Mouse (Mus musculus): Measurements from ENCODE around the gene Car2. TPM values are rescaled to one million over a fixed set of nuclear protein-coding genes. Genes with fewer than 3 reads are reported as not detected.

Gene Car2
- 145 and 287 TPM in 2 replicates for polyA plus RNA-seq (2015; fragmentation: Nextera tagmentation; extraction: Ambion mirVana)

DNA sequence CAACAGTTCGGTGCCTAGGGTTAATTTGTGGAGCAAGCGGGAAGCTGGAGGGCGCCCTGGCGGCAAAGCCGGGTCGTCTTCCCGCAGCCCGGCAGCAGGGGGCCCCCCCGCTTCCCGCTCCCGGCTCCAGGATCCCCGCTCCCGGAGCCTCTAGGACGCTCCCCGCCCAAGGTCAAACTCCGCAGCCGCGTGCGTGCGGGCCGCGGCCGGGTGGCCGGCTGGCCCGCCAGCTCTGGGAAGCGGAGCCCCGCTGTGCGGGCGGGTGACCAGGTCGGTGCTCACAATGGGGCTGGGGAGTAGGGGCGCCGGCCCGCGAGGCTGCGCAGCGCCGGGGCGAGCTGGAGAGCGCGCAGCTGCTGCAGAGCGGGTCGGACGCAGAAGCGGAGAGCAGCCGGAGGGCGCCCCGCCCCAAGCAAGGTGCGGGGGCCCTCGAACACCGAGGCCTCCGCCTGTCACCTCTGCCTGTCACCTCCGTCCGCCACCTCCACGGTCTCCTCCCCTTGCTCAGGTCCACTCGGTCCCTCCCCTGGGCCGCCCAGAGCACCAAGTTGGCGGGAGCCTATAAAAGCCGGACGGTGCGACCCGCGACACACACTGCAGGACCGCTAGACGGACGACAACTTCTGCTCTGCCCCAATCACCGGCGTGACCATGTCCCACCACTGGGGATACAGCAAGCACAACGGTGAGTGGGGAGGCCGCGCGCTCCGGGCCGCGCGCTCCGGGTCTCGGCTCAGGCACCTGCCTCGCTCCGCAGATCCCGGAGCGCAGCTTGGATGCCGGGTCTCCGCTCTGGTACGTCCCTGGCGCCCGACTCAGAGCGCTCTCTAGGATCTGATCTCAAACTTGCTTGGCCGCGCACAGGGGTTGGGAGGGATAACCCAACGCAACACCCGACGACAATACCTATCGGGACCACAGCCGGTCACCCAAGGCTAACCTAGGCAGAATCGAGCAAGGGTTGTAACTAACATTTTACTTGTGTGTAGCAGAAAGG lies at the start of gene Car2:
Gene Car2 (plus strand): TSS at position 172 of the 997 bp plus-strand sequence.
- peak within 1 kb of the TSS; percentile 68 for H3K27ac ChIP-seq
- H3K9ac ChIP-seq = peak within 1 kb of the TSS; percentile 71
- H3K4me1 ChIP-seq = no peaks in the 10 kb centered on the region
- no peaks in the 10 kb centered on the region for H3K9me3 ChIP-seq
- WGBS = under 1% methylated on average over 94 of the region's 95 CpGs
- H3K4me3 ChIP-seq (replicated peaks) = peak within 1 kb of the TSS; percentile 79
- H3K4me2 ChIP-seq = peak within 1 kb of the TSS; percentile 90
- ATAC-seq (ENCODE audit: insufficient read depth, low FRiP score, low read depth) = peak; percentile 94
- H3K27me3 ChIP-seq (replicated peaks) = no peaks in the 10 kb centered on the region
- H3K36me3 ChIP-seq = no peaks in the 10 kb centered on the region

DNA sequence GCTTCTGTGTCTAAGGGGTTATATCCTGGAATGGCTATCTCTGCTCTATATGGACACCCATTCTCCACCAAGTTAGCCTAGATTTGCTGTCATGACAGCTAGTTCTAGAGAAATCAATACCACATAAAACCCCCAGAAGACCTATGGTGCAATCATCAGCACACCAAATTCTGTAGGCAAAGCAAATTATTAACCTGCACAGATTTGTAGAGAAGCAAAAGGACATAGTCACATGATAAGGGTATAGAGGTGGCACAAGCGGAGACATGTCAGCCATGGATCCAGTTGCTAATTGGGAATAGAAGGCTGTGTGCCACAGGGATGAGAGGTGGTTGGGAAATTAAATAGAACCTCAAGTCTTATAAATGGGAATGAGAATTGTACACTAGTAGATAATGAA lies 47.1 kb upstream of the Car2 start:
- no peak for ATAC-seq (ENCODE audit: insufficient read depth, low FRiP score, low read depth)
- Histone ChIP-seq H3K27ac (no peak overlapping the region), H3K27me3 (replicated peaks) (no peaks in the 10 kb centered on the region), H3K36me3 (no peaks in the 10 kb centered on the region), H3K4me2 (no peak overlapping the region), H3K4me1 (no peaks in the 10 kb centered on the region), H3K9me3 (no peaks in the 10 kb centered on the region), H3K9ac (no peak overlapping the region), H3K4me3 (replicated peaks) (no peak overlapping the region)
- WGBS = 88% methylated on average over 1 of the region's 1 CpGs

DNA sequence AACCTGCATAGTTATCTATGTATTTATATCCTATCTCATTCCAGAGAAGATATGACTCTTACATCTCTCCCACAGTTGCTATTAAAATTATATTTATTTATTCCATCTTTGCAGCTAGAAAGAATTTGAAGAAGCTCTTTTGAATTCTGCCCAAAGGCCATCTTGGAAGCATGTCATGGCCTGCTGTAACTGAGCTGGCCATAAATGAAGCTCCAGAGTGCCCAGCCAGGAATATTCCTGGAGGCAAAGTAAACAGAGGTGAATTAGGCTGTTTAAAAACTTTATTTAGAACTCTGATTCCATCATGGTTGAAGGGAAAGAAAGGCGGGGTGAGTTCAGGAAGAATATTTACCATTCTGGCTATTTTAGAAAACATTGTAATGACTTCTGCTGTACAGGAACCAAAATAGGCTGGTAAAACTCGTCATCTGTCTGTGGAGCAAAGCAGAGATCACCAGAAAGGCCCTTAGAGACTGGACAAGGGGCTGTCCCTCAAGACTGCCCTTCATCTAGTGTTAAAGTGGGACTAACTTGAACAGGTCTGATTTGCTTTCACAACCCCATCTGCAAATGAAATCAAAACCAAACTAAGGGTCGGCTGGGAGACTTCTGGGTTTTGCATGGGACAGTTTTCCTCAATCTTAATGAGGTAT lies 46.5 kb upstream of the Car2 start:
- Histone ChIP-seq H3K9me3 (no peaks in the 10 kb centered on the region), H3K36me3 (no peaks in the 10 kb centered on the region), H3K9ac (no peak overlapping the region), H3K4me2 (no peak overlapping the region), H3K4me3 (replicated peaks) (no peak overlapping the region), H3K4me1 (no peaks in the 10 kb centered on the region), H3K27me3 (replicated peaks) (no peaks in the 10 kb centered on the region), H3K27ac (no peak overlapping the region)
- no peak for ATAC-seq (ENCODE audit: insufficient read depth, low FRiP score, low read depth)
- 66% methylated on average over 3 of the region's 3 CpGs for WGBS

DNA sequence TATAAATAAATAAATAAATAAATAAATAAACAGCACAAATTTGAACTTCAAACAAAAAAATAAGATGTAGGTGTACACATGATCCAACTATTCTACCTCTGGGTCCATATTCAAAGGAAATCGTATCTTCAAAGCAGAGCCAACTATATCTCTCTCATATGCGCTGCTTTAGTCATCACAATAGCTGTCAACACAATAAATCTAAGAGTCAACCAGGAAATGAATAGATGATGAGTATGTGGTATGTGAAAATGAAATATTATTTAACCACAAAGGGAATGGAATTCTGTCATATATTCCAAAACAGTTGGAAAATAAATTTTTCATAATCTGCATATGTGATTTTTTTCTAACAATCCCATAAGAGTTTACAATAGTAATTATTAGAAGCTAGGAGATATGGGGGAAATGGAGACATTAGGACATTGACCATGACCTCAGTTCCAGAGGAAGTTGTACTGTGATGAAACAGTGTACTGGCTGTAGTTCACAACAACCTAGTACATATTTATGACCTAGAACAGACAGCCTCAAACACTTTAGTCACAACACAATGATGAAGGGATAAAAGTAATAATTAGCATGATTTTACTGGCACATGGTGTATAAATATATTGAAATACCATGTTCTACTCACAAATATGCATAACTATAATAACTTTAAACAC lies 37.4 kb upstream of the Car2 start:
- H3K27ac ChIP-seq = no peak overlapping the region
- H3K36me3 ChIP-seq = no peaks in the 10 kb centered on the region
- H3K9ac ChIP-seq = no peak overlapping the region
- no peaks in the 10 kb centered on the region for H3K4me1 ChIP-seq
- H3K9me3 ChIP-seq = no peaks in the 10 kb centered on the region
- no peak for ATAC-seq (ENCODE audit: insufficient read depth, low FRiP score, low read depth)
- no peak overlapping the region for H3K4me3 ChIP-seq (replicated peaks)
- no peak overlapping the region for H3K4me2 ChIP-seq
- 75% methylated on average over 2 of the region's 2 CpGs for WGBS
- no peaks in the 10 kb centered on the region for H3K27me3 ChIP-seq (replicated peaks)

DNA sequence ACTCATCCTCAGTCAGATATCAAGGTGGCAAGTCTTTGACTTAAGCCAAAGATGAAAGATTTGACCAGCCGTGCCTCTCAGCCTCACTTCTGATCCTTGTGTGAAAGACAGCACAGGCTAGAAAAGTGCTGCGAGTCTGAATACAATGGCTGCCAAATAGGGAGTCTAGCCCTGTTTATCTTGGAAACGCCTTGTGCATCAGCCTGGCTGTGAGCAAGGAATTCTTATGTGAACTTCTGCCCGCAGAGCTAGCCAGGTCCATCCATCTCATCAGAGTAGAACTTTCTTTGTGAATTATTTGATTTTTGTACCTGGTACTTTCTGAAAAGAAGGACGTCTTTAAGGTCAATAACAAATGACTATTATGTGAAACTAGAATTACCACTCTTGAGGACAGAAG lies 32.1 kb upstream of the Car2 start:
- Histone ChIP-seq H3K9me3 (no peaks in the 10 kb centered on the region), H3K27ac (no peak overlapping the region), H3K36me3 (no peaks in the 10 kb centered on the region), H3K9ac (no peak overlapping the region), H3K4me1 (no peaks in the 10 kb centered on the region), H3K27me3 (replicated peaks) (no peaks in the 10 kb centered on the region), H3K4me3 (replicated peaks) (no peak overlapping the region), H3K4me2 (no peak overlapping the region)
- 38% methylated on average over 5 of the region's 5 CpGs for WGBS
- no peak for ATAC-seq (ENCODE audit: insufficient read depth, low FRiP score, low read depth)

DNA sequence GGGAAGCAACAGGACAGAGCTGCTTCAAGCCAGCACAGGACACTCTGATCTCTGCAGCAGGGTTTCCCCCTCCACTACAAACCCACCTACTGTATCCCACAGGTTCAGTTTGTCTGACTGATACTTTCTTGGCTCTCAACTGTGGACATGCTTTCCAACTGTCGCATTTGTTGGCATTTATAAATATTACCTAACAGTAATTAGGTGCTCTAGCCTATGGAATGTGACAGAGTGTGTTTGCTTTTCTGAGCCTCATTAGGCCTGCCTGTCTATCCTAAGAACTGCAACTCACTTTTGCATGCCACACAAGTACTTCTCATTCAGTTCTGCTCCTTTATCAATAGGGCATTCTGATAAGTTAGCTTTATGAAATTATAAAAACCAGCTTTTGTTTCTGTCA lies 31.6 kb upstream of the Car2 start:
- no peaks in the 10 kb centered on the region for H3K4me1 ChIP-seq
- no peaks in the 10 kb centered on the region for H3K9me3 ChIP-seq
- no peak overlapping the region for H3K9ac ChIP-seq
- no peak overlapping the region for H3K4me3 ChIP-seq (replicated peaks)
- H3K27me3 ChIP-seq (replicated peaks) = no peaks in the 10 kb centered on the region
- 24% methylated on average over 1 of the region's 1 CpGs for WGBS
- H3K27ac ChIP-seq = no peak overlapping the region
- H3K36me3 ChIP-seq = no peaks in the 10 kb centered on the region
- H3K4me2 ChIP-seq = no peak overlapping the region
- ATAC-seq (ENCODE audit: insufficient read depth, low FRiP score, low read depth) = no peak

DNA sequence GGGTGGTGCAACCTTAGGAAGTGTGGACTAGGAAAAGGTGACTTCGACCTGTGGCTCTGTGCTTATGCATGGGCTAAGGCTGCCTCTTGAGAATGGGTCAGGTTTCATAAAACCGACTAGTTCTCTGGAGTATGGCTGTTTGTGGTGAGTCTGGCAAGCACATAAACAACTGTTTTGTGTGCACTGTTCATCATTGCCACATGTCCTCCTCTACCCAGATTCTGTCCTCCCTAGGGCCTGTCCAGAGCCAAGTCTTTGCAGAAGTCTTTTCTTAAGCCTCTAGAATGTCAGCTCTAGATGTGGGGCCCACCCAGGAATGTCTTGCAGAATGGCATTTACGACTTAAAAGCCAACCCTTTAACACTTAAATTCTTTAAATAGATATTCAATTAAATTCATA lies 28.2 kb upstream of the Car2 start:
- Histone ChIP-seq H3K27me3 (replicated peaks) (no peaks in the 10 kb centered on the region), H3K4me1 (no peaks in the 10 kb centered on the region)
- WGBS = 88% methylated on average over 3 of the region's 3 CpGs

DNA sequence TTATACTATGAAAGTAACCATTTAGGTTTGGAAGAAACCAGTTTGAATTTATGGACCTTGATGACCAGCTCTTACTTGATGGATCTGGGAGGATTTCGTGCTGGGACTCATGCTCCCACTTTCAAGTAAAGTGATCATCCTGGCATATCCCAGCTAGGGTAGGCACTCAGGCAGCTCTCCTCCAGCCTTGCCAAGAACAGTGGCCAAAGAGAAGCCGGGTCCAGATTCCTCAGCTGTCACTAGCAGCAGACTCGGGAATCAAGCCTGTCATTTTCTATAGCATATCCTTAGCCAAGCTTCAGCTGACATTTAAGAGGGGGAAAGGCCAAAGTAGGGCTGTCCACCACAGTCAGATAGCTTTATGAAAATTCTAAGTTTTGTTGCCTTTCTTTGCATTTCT lies 25.8 kb upstream of the Car2 start:
- Histone ChIP-seq H3K27ac (no peak overlapping the region), H3K4me2 (no peak overlapping the region), H3K36me3 (no peaks in the 10 kb centered on the region), H3K4me1 (no peaks in the 10 kb centered on the region), H3K9me3 (no peaks in the 10 kb centered on the region), H3K4me3 (replicated peaks) (no peak overlapping the region), H3K9ac (no peak overlapping the region), H3K27me3 (replicated peaks) (no peaks in the 10 kb centered on the region)
- 68% methylated on average over 3 of the region's 3 CpGs for WGBS
- no peak for ATAC-seq (ENCODE audit: insufficient read depth, low FRiP score, low read depth)

More for the DNA sequence above, 28.2 kb upstream of the Car2 start:
- Histone ChIP-seq H3K36me3 (no peaks in the 10 kb centered on the region), H3K4me3 (replicated peaks) (no peak overlapping the region), H3K4me2 (no peak overlapping the region), H3K9me3 (no peaks in the 10 kb centered on the region), H3K9ac (no peak overlapping the region), H3K27ac (no peak overlapping the region)
- no peak for ATAC-seq (ENCODE audit: insufficient read depth, low FRiP score, low read depth)

DNA sequence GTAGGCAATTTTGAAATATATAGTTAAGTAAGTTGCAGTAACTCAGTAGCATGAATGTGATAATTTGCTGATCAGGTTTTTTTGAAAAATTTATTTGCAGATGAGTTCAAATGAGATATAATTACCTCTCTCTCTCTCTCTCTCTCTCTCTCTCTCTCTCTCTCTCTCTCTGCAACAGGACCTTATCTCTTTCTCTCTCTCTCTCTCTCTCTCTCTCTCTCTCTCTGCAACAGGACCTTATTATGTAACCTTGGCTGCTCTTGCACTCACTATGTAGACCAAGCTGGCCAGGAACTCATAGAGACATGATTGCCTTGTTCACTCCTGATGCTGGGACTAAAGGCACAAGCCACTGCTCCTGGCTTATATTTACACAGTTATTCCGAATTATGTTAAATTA lies 24.9 kb upstream of the Car2 start:
- Histone ChIP-seq H3K27me3 (replicated peaks) (no peaks in the 10 kb centered on the region), H3K9me3 (no peaks in the 10 kb centered on the region), H3K9ac (no peak overlapping the region), H3K4me1 (no peaks in the 10 kb centered on the region), H3K36me3 (no peaks in the 10 kb centered on the region), H3K4me3 (replicated peaks) (no peak overlapping the region), H3K4me2 (no peak overlapping the region), H3K27ac (no peak overlapping the region)
- no peak for ATAC-seq (ENCODE audit: insufficient read depth, low FRiP score, low read depth)
- WGBS = 75% methylated on average over 1 of the region's 1 CpGs

DNA sequence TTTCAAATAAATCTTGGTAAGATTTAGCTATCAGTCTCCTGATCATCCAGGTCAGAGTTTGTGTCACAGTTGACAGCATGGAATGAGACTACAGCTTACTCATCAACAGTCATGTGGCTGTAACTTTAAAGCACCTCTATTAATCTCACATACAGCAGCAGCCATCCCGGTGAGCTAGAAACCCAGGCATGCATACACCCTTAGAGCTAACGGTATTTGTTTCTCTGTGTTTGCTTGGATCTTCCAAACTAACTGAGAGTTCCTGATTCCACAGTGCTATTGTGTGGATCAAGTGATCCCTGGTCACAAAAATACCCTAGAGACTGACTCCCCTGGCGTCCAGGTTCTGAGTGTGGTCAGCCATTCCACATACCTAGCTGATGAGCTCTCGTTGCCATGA lies 24.3 kb upstream of the Car2 start:
- no peaks in the 10 kb centered on the region for H3K27me3 ChIP-seq (replicated peaks)
- no peak overlapping the region for H3K9ac ChIP-seq
- no peak overlapping the region for H3K4me3 ChIP-seq (replicated peaks)
- ATAC-seq (ENCODE audit: insufficient read depth, low FRiP score, low read depth) = no peak
- H3K36me3 ChIP-seq = no peaks in the 10 kb centered on the region
- no peaks in the 10 kb centered on the region for H3K4me1 ChIP-seq
- WGBS = 31% methylated on average over 4 of the region's 4 CpGs
- no peaks in the 10 kb centered on the region for H3K9me3 ChIP-seq
- H3K4me2 ChIP-seq = no peak overlapping the region
- no peak overlapping the region for H3K27ac ChIP-seq

DNA sequence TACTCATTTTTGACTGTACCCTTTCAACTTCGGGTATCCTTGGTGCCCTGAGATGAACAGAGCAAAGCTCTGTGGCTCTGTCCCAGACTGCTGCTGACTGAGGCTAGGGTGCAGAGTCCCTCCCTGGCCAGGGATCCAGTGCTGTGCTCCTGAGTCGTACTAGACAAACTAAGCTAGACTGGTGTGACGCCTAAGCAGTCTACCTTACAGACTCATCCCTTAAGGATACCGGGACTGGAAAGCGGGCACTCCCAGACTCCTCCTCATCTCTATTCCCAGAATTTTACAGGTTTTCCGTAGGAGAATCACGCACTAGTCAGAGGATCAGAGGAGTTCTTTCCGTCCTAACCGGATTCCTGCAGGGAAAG lies 23.4 kb upstream of the Car2 start:
- no peaks in the 10 kb centered on the region for H3K36me3 ChIP-seq
- ATAC-seq (ENCODE audit: insufficient read depth, low FRiP score, low read depth) = peak; percentile 31; the same call in 1 of the 2 replicates
- no peak overlapping the region for H3K27ac ChIP-seq
- no peaks in the 10 kb centered on the region for H3K4me1 ChIP-seq
- H3K27me3 ChIP-seq (replicated peaks) = no peaks in the 10 kb centered on the region
- no peaks in the 10 kb centered on the region for H3K9me3 ChIP-seq
- H3K9ac ChIP-seq = no peak overlapping the region
- 0% methylated on average over 9 of the region's 9 CpGs for whole genome bisulfite sequencing
- H3K4me2 ChIP-seq = peak overlapping the region; percentile 61
- peak overlapping the region; percentile 36 for H3K4me3 ChIP-seq (replicated peaks)

Measured in stomach, embryonic 15.5 days (tissue).